Mouse (Mus musculus): ENCODE measurements around the gene Pcyt2.

Pcyt2 gene

GRCm38 (mm10) chr11:120580190-120580589 lies 37.5 kb downstream of the Pcyt2 start:
- DNase-seq: no peak

DNA sequence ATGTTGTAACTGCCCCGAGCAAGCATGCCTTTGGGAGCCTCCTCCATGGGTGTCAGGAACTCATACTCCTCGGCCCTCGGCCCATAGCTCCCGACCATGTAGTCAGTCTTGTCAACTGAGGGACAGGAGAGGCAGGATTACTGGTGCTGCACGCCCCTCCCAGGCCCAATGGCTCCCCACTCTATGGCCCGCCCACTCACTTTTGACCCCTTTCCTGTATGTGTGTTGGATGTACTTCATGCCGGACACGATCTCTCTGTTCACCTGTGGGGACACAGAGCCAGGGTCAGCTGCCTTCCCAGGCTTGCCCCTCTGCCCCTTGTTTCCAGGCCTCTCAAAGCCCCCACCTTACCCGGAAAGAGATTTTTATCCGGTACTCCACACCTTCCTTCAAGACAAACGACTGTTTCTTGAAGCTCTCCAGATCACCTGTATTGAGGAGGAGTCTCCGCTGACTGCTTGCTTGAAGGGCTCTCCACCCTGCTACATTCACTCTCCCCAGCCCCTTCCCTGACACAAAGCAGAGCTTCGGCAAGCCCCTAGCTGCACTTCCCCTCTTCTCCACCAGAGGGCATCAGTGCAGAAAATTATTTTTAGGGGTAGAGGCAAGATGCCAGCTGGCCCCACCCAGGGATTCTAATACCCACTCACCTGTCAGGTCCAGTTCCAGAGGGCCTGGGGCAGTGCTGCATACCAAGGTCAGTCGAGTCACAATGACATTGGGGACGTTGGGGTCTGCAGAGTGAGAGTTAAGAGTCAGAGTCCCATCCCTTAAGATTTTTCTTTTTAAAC lies 38.2 kb downstream of the Pcyt2 start:
- peak; percentile 64 for DNase-seq

DNA sequence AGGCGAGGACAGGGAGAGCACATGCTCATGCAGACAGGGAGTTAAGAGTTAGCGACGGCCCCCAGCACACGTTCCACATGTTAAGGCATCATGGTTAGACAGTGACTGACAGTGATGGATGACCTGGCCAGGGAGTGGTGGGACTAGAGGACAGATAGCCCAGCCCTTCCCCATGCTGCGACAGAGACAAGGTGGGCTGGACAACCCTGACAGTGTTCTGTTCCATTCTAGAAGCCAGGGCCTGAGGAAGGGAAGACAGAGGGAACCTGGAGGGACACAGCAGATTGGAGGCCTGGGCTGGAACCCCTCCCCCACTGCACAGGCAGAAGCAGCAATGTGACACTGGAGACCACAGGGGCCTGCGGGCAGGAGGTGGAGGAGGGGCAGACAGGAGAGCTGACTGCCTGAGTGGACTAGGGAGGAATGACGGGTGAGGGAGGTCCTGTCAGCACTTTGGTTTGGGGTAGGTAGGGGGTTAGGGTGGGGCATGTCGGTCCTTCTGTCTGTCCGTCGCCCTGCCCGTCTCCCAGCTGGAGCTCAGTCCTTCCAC lies 39.0 kb downstream of the Pcyt2 start:
- DNase-seq: no peak

DNA sequence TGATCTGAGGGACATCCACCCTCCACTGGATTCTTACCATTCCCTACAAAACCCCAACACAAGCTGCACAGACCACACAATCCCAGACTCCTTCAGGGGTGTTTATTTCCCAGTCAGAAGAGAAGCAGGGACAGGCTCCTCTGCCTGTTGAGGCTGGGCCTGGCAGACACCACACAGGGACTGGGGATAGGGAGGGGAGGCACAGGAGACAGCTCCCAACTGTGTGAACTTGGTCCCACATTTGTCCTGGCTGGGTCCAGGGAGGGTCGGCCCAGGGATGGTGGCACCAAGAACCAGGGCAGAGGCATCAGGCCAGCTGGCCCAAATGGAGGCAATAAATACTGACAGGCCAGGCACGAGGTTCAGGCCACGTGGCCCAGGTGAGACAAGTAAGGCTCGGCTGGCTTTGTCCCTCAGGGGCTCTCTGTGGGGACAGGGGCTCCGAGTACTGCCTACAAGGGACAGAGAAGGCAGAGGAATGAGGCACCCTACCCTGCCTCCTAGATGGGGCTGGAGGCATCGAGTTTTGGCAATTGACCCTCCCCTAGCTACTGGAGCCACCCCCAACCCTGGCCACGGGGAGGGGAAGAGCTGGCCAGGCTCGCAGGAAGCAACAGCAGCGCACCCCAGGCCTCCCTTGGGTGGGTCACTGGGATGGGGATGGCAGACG lies 39.6 kb downstream of the Pcyt2 start:
- no peak for DNase-seq

- no peak for DNase-seq
Observed at GRCm38 (mm10) chr11:120577211-120578023, 40.3 kb downstream of the Pcyt2 start.

- DNase-seq: no peak
Observed at GRCm38 (mm10) chr11:120576365-120576981, 41.3 kb downstream of the Pcyt2 start.

DNA sequence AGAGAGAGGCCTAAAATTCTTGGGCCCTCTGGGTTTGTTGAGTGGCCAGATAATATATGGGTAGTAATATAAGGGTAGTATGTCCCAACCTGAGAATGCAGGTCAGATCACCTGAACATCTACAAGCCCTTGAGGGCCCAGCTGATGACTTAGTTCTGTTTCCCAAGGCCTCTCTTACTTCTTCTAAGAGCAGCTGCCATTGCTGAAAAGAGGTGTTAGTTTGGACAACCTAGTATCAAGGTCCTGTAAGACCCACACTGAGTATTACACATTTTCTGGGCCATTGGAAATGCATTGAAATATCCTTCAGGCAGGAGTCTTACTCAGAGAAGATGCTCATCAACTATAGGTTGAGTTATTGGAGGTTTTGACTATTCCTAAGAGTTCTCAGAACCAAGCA lies 41.8 kb downstream of the Pcyt2 start:
- no peak for DNase-seq

DNA sequence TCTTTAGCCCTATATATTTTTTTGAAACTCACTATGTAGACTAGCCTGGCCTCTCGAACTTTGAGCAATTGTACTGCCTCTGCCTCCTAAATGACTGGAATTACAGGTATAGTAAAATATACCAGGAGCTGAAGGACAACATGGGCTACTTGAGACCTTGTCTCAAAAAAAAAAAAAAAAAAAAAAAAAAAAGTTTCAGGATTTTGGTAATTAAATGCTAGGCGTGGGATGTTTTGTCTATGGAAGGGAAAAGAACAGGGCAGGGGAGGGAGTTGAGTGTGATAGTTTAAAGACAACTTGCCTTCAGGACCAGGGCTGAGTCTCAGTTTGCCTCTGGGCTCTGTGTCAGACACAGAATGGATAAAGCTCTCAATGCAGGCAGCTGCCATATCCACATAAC lies 42.7 kb downstream of the Pcyt2 start:
- no peak for DNase-seq

GRCm38 (mm10) chr11:120574278-120574600 lies 43.5 kb downstream of the Pcyt2 start:
- DNase-seq: no peak

DNA sequence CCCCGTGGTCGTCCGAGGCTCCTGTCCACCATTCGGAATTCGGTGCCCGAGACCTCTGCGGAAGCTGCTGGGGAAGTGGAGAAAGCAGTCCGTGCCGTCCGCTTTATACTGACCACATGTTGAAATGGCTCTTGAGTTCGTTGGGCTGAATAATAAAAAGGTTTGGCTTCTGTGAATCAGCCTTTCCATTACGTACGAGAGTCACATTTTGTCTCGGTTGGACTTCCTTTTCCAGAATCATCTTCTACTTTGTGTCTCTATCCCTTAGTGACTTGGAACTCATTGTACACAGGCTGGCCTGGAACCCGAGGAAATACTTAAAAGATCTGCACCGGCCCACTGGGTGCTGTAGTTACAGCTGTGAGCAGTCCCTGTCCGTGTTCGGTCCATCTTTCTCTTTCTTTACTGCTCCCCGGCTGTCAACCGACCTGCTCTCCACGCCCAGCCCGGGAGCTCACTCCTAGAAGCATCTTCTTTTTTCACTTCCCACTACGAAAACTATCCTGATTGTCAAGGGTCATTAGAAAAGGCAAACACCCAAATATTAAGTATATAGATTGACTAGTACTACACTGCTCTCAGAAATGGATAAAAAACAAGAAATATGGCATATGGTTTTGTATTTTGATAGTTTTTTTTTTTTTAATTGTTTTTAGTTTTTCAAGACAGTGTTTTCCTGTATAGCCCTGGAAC lies 44.0 kb downstream of the Pcyt2 start:
- no peak for DNase-seq

DNA sequence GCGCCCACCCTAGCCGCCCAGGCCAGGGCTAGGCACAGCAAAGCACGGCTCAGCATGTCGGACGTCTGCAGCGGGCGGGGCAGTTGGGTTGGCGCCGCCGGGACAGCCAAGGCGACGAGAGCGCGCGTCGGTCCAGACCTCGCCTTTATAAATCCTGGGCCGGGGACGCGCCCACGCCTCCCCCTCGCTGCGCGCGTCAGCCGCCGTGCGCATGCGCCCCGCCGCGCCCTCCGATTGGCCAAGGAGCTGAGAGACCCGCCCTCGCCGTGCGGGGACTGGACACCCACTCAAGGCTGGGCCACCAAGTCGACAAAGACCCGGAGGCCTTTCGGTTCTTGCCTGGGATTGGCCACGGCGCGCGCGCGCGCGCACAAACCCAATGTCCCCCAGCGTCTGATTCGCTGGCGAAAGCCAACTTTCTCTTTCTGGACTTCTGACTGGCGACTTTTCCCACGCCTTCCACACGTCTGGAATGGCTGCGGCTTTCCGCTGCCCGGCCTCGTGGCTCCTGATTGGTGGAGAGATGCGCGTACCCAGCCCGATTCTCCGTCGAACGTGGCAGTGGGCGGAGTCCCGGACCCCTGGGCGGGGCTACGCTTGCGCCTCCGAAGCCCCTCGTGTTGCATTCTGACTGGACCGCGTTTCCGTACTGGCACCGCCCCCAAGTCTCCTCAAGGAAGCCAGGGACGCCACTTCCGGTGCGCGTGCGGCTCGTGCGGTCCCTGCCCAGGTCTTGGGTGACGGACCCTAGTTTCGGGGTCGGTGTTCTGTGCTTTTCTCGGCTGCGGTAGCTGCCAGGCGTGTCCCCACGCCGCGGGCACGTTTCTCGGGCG lies 44.8 kb downstream of the Pcyt2 start, which contains the start of gene P4hb:
Gene P4hb, minus strand, starts transcription at position 502 of the 833 bp plus-strand sequence.
- DNase-seq: peak; percentile 100

DNA sequence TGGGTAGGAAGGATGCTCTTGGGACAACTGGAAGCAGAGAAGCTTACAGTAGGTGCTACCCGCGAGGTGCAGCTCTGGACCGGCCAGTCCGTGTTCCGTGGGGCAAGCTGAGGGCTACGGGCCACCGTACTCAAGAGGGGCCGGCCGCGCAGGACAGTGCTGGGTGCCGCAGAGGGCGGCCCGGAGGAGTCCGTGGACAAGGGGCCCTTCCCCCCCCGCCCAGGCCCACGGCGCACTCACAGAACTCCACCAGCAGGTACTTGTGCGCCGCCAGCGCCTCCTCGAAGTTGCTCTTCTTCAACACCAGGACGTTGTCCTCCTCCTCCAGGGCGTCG lies 45.4 kb downstream of the Pcyt2 start:
- no peak for DNase-seq

DNA sequence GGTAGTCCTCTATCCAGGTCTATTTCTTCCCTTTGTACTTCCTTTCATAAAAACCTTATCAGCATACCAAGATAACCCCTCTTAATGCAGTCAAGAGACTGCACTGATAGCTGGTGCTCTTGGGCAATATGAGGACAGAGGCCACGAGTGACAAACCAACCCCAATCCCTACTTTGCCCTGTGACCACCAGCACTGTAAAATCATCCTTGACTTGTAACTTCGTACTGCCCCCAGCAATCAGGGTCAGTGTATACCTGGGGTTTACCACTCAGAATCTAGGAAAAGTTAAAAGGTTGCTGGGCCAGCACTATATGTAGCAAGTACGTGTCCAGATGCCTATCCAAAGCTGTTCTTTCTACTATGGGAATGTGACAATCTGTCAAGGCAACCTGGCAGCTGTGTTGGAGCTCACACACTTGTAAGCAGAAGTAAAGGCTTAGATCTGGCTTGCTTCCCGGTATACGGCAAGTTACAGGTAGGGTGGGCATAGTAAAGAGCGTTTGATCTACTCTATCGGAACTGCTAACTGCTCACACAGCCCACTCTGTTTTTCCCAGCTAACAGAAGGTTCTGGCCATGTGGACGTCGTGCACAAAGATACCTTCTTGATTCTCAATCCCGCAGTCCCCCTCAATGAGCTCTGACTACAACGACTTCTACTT lies 45.9 kb downstream of the Pcyt2 start:
- no peak for DNase-seq

DNA sequence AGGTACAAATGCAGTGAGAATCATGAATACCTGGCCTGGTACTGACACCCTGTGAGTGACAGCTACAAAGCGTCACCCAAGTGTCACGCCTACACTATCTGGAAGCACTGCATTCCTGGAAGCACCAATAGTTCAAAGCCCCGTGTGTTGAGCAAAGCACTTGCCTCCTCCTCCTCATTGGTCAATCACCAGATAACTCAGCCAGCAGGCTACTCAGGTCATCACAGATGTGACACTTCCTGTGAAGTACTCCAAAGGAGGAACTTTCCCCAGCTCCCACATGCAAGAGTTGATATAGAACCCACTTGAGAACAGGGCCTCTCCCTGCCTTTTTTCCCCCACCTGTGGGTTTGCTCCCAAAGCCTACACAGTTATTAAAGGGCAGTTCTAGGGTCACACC lies 46.6 kb downstream of the Pcyt2 start:
- no peak for DNase-seq

DNA sequence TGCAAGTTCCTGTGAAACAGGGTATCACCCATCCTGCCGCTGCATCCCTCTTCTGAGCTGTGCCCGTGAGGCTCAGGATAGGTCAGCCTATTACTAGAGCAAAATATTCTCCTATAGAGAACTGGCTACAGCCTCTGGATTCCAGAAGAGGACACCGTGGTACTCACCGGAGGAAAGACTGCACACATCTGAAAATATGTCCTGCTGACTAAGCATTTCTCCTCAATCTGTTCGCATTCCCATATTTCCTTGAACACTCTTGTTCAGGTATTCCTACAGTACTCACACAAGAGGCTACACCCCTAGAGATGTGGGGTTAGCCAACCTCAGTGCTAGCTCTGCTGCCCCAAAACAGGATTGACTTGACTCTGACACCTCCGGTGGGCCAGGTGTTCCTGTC lies 49.4 kb downstream of the Pcyt2 start:
- no peak for DNase-seq

- no peak for DNase-seq
Observed at GRCm38 (mm10) chr11:120565114-120565513, 52.6 kb downstream of the Pcyt2 start.

- DNase-seq: no peak
Observed at GRCm38 (mm10) chr11:120562949-120563348, 54.8 kb downstream of the Pcyt2 start.

DNA sequence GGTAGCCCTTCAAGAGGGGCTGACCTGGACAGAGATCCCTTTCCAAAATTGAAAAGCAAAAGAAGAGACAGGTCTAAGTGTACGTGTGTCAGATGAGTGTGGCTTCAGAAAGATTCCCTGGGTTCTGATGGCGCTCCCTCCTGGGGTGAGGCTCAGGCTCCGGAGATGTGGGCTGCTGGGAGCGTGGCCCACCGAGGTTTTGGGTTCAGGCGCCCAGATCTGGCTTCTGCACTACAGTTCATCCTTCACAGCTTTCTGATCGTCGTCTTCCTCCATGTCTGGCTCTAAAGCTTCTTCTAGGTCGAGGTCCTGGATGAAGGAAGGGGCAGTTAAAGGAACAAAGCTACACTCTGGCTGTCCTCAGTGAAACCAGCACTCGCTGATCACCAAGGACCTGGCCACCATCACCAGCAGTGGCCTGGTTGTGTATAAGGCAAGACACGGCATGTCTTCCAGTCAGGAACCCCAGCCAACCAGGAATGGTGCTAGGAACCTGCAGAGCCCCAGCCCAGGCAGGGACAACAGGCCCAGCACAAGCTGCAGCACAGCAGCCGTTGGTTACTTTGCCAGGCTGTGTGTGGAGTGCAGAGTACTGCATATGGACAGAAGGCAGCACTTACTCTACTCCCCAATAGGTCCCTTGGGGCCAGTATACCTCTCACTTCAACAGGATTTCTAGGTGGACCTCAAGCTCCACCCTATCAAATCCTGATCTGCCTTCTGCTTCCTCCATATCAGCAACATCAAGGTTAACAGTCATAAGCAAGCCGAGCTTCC lies 56.6 kb downstream of the Pcyt2 start:
- no peak for DNase-seq

All from right cerebral cortex, postnatal 25 days (tissue).